Mouse (Mus musculus) neural tube, embryonic 15.5 days (tissue): ENCODE results near the gene Mydgf. TPM values are rescaled to one million over a fixed set of nuclear protein-coding genes. Genes with fewer than 3 reads are reported as not detected.

ENCODE experiments used
- ATAC-seq: fragments of 200-750 bp; cut with Nextera tagmentation; 2 replicates; pipeline ENCODE4 v1.8.0; 2017; ENCODE audit warnings: mild to moderate bottlenecking, moderate TSS enrichment, moderate library complexity; ENCODE audit not compliant: low FRiP score
- H3K27ac ChIP-seq: fragments of 300-500 bp; sonication (generic); replicated peaks from 2 replicates; pipeline ENCODE4 v1.5.1; 2015; ENCODE audit warnings: mild to moderate bottlenecking, inconsistent platforms
- H3K27me3 ChIP-seq: fragments of 300-500 bp; sonication (generic); replicated peaks from 2 replicates; pipeline ENCODE4 v1.6.1; 2015; ENCODE audit warnings: inconsistent platforms
- H3K36me3 ChIP-seq: fragments of 300-500 bp; sonication (generic); 2 replicates; pipeline ENCODE4 v1.6.1; 2015; ENCODE audit warnings: inconsistent platforms
- H3K4me1 ChIP-seq: fragments of 300-500 bp; sonication (generic); 2 replicates; pipeline ENCODE4 v1.6.1; 2015; ENCODE audit warnings: inconsistent platforms
- H3K4me2 ChIP-seq: fragments of 300-500 bp; sonication (generic); 2 replicates; pipeline ENCODE4 v1.6.1; 2015; ENCODE audit warnings: inconsistent platforms, mild to moderate bottlenecking, moderate library complexity
- H3K4me3 ChIP-seq: fragments of 300-500 bp; sonication (generic); replicated peaks from 2 replicates; pipeline ENCODE4 v1.5.1; 2015; ENCODE audit warnings: mild to moderate bottlenecking, inconsistent platforms
- H3K9ac ChIP-seq: fragments of 300-500 bp; sonication (generic); replicated peaks from 2 replicates; pipeline ENCODE4 v1.6.1; 2015; ENCODE audit warnings: mild to moderate bottlenecking, inconsistent platforms
- H3K9me3 ChIP-seq: fragments of 300-500 bp; sonication (generic); replicated peaks from 2 replicates; pipeline ENCODE4 v1.6.1; 2016; ENCODE audit warnings: inconsistent platforms
- WGBS: fragments of 180-500 bp; shearing (Covaris S2); methylation state at CpG from one replicate; pipeline ENCODE4 v1.1.7; 2015; ENCODE audit warnings: mixed read lengths; 5-methylcytosine and 5-hydroxymethylcytosine counted together
- polyA plus RNA-seq: library from polyadenylated mRNA; unstranded; fragments of >200 nt; fragmentation: Nextera tagmentation; extraction: Ambion mirVana; gene quantifications from 2 replicates; pipeline ENCODE4 v1.2.1, GENCODE M21; 2015

The Mydgf gene
- polyA plus RNA-seq, 1 experiment from 2014 or later, result 80.3 TPM

DNA sequence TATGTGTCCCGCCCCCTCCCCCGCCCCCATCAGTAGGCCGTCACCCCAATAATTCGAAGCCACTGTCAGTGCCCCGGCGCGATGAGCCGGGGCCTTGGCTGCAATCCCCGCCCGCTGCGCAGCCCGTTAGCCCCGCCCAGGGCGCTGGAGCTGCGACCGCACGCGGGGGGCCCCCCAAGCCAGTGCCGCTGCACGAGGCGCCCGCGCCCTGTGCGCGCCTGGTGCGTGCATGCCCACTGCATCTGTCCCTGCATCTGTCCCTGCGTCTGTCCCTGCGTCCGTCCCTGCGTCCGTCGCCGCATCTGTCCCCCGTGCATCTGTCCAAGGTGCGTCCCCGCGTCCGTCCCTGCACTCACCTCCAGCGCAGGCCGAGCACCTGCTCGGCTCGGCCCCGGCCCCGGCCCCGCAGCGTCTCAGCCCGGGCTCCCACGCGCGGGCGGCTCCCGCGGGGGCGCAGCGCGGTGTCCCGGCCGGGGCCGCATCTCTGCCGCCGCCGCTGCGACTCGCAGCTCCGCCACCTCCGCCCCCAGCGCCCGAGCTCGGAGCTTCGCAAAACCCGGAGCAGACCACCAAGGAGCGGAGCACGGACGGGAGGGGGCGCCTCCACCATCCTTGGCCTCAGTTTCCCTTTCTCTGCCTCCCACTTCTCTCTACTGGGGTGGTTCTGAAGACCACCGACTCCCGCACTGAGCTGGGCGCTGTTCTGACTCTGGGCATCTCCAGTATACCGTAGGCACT is 43.7 kb downstream of the Mydgf start, which contains the start of gene Sema6b:
Gene Sema6b, minus strand, starts transcription at position 486 of the 738 bp plus-strand sequence.
- Histone ChIP-seq H3K4me3 (peak within 1 kb of the TSS; percentile 90), H3K27me3 (peaks cover 8% of the 10 kb centered on the region), H3K9me3 (no peaks in the 10 kb centered on the region), H3K9ac (peak within 1 kb of the TSS; percentile 91), H3K4me1 (peaks cover 55% of the 10 kb centered on the region), H3K27ac (peak within 1 kb of the TSS; percentile 84), H3K4me2 (peak within 1 kb of the TSS; percentile 76), H3K36me3 (no peaks in the 10 kb centered on the region)
- WGBS, result 1% methylated on average over 79 of the region's 79 CpGs
- peak; percentile 55 for ATAC-seq

DNA sequence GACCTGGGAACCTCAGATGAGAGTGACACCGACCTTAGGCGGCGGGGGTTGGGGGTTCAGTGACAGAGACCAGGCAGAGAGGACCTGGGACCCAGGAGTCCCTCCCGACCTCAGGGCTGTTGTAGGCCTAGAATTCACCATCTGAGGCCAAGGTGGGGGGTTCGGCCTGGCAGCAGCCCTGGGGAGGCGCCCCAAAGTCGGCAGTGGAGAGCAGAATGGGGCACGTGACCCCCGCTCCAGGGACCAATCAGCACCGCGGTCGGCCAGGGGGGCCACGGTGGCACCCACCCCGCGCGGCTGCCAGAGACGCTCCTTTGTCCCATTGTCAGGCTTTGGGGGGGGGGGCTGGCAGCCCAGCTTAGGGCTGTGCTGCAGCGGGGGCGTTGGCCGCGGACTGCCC is 44.4 kb downstream of the Mydgf start:
- WGBS, result 5% methylated on average over 21 of the region's 21 CpGs
- peaks cover 62% of the 10 kb centered on the region for H3K4me1 ChIP-seq
- peak overlapping the region; percentile 91 for H3K9ac ChIP-seq
- H3K4me3 ChIP-seq, result peak overlapping the region; percentile 90
- ATAC-seq, result peak; percentile 43
- H3K9me3 ChIP-seq, result no peaks in the 10 kb centered on the region
- H3K27ac ChIP-seq, result peak overlapping the region; percentile 84
- peaks cover 8% of the 10 kb centered on the region for H3K27me3 ChIP-seq
- peak overlapping the region; percentile 76 for H3K4me2 ChIP-seq
- no peaks in the 10 kb centered on the region for H3K36me3 ChIP-seq

DNA sequence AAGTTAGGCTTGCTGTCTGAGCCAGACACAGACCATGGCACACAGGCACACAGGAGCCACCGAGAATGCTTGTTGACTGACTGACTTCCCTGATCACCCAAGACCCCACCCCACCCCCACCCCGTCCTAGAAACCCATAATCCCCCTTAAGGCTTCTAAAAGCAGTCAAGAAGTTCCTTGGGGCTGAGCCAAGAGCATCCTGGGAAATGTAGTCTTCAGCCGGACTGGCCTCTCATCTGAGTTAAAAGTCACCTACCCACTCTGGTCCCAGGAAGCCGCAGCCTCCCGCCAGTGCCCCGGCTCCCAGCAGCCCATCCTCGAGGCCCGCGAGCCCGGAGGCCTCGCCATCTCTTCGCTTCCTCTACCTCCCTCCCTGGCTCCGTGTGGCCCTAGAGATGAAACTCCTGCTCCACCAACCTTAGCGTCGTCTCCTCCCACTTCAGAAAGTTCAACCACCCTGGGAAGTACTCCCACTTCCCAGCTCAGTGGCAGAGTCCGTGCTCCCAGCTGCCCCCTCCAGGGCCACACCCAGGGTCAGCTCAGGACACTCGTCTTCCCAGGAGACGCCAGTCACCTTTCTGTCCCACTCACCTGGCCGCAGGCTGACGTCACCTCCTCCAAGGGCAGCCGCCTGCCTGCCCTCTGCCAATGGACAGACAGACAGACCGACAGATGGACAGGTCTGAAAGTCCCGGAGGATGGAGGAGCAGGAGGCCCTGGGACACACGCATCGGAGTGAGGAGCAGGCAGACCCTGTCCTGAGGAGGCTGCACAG is 45.7 kb downstream of the Mydgf start:
- Histone ChIP-seq H3K4me2 (peak overlapping the region; percentile 76), H3K36me3 (no peaks in the 10 kb centered on the region), H3K27ac (no peak overlapping the region), H3K4me3 (peak overlapping the region; percentile 90), H3K4me1 (peaks cover 75% of the 10 kb centered on the region), H3K27me3 (peaks cover 8% of the 10 kb centered on the region), H3K9me3 (no peaks in the 10 kb centered on the region), H3K9ac (peak overlapping the region; percentile 23; the same call in 1 of the 2 replicates)
- WGBS, result 20% methylated on average over 25 of the region's 25 CpGs
- ATAC-seq, result no peak

DNA sequence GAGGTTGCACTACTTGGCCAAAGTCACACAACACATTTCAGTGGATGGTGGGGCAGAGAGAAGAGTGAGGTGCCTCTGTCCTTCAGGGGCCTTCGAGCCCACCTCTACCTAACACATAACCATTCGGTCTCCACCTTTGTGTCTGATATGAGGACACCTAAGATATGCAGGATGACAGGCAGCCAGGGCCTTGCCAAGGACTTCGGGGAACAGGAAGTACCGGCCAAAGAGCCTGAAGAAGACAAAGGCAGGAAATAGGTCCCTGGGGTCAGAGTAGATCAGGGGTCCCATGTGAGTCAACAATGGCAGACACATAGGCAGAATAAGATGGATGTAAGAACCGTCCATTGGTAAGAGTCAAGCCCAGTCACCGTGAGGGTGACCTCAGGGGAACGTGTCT is 47.2 kb downstream of the Mydgf start:
- 0 out of 2 replicates have a peak, but pooled peaks cover 3% of the 10 kb centered on the region for H3K36me3 ChIP-seq
- H3K4me2 ChIP-seq, result no peak overlapping the region
- H3K9me3 ChIP-seq, result no peaks in the 10 kb centered on the region
- WGBS, result 93% methylated on average over 7 of the region's 7 CpGs
- H3K4me3 ChIP-seq, result no peak overlapping the region
- ATAC-seq, result no peak
- H3K9ac ChIP-seq, result no peak overlapping the region
- peaks cover 69% of the 10 kb centered on the region for H3K4me1 ChIP-seq
- no peak overlapping the region for H3K27ac ChIP-seq
- H3K27me3 ChIP-seq, result peaks cover 7% of the 10 kb centered on the region

DNA sequence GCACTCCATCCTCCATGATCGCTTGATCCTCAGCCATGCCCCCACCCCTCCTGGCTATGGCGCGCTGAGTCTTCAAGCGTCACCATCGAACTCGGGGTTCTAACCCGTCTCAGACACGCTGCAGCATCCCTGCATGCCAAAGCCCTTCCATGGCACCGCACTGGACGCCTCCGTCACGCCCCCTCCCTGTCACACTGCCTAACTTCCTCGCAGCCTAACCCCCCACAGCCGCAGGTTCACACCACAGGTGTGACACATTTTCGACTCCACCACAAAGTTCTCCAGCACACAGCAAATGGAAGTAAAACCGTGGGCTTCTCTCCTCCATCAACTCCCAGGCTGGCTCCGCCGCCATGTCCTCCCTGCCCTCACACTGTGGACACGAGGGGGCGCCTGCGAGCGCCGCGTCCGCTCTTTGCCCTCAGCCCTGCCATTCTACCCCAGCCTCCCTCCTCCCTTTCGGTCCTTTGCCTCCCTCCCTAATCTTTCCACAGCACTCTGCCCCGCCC is 49.2 kb downstream of the Mydgf start:
- H3K4me1 ChIP-seq, result peaks cover 61% of the 10 kb centered on the region

DNA sequence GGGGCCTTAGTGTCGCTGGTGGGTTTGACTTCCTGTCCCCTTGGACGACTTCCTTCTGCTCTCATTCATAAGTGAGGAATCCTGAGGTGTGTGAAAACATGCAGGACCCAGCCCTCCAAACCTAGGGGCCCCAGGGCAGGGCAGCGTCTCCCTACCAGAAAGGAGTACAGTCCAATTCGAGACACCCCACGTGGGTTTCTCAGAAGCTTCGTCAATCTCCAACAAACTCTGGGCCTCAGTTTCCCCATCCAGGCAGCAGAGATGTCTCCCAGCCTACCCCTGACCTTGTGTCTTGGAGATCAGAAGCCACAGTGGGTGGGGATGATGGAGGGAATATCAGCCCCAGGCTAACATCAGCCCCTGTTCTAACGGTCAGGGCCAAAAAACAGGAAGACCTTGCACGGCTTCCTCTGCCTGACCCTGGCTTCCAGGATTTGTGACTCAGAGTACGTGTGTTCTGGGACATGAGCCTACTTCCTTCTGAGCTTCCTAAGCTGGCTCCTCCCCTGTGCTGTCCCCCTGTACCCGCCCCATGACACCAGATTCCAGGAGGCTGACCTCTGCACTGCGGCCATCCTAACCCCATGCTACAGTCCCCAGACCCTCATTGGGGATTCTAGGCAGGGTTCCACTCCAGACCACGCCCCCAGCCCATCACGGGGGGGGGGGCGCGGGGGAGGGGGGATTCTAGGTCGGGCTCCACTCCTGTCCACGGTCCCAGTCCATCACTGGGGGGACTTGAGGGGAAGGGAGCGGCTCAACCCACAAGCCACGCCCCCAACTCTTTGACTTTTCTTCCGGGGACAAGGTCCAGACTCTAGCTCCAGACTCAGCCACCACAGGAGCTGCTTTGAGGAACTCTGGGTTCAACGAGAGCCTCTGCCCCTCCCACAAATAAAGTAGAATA is 50.0 kb downstream of the Mydgf start:
- Histone ChIP-seq H3K27ac (peak overlapping the region; percentile 24), H3K4me2 (peak overlapping the region; percentile 53), H3K9me3 (no peaks in the 10 kb centered on the region), H3K4me1 (peaks cover 53% of the 10 kb centered on the region), H3K4me3 (peak overlapping the region; percentile 20), H3K27me3 (no peaks in the 10 kb centered on the region), H3K36me3 (peaks cover 30% of the 10 kb centered on the region), H3K9ac (no peak overlapping the region; the same call in 1 of the 2 replicates)
- 0 out of 2 replicates have a peak, but pooled peaks have one; percentile 29 for ATAC-seq
- 25% methylated on average over 19 of the region's 21 CpGs for WGBS

More for the DNA sequence above, 49.2 kb downstream of the Mydgf start:
- Histone ChIP-seq H3K36me3 (peaks cover 23% of the 10 kb centered on the region), H3K4me3 (peak overlapping the region; percentile 20), H3K27ac (0 out of 2 replicates have a peak overlapping the region, but pooled peaks have one; percentile 18), H3K27me3 (no peaks in the 10 kb centered on the region), H3K4me2 (peak overlapping the region; percentile 53), H3K9ac (no peak overlapping the region; the same call in 1 of the 2 replicates), H3K9me3 (no peaks in the 10 kb centered on the region)
- 2% methylated on average over 27 of the region's 27 CpGs for WGBS
- no peak for ATAC-seq

DNA sequence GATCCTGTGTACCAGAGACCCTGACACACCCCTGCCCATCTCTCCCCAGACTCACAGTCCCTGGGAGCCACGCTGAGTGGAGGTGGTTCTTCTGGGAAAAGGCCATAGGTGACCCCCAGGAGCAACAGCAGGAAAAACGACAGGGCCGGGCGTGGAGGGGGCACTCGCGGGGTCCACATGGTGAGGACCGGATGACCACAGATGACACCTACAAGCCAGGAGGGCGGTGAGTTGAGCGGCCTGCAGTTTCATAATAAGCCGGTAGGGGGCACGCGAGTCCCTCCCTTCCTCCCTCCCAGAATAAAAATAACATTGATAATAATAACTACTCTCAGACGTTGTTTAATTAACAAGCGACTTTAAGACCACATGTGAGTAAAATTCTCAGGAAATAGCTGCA is 51.1 kb downstream of the Mydgf start:
- no peak for ATAC-seq
- no peaks in the 10 kb centered on the region for H3K27me3 ChIP-seq
- H3K27ac ChIP-seq, result no peak overlapping the region
- no peak overlapping the region for H3K4me3 ChIP-seq
- H3K36me3 ChIP-seq, result peaks cover 40% of the 10 kb centered on the region
- WGBS, result 5% methylated on average over 14 of the region's 14 CpGs
- H3K9me3 ChIP-seq, result no peaks in the 10 kb centered on the region
- H3K9ac ChIP-seq, result no peak overlapping the region
- H3K4me2 ChIP-seq, result no peak overlapping the region
- H3K4me1 ChIP-seq, result peaks cover 42% of the 10 kb centered on the region

DNA sequence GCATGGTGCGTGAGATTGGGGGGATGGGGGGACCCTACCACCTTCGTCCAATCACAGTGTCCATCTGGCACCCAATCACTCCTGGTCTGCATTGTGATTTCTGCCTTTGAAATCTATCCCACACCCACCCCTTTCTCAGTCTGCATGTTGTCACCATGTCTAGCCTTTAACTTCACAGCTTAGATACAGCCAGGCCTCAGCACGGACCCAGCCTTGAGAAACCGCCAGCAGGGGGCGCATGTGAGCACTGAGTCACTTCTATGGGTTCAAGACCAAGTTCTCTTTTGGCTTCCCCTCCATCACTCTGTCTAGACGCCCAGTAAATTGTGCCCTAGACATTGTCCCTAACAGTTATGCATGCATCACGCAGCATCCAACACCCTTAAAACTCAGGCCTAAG is 51.9 kb downstream of the Mydgf start:
- H3K9ac ChIP-seq, result no peak overlapping the region
- 39% methylated on average over 7 of the region's 7 CpGs for WGBS
- no peak for ATAC-seq
- peaks cover 49% of the 10 kb centered on the region for H3K36me3 ChIP-seq
- no peak overlapping the region for H3K27ac ChIP-seq
- H3K27me3 ChIP-seq, result 0 out of 2 replicates have a peak, but pooled peaks cover 2% of the 10 kb centered on the region
- no peaks in the 10 kb centered on the region for H3K9me3 ChIP-seq
- H3K4me2 ChIP-seq, result no peak overlapping the region
- no peak overlapping the region for H3K4me3 ChIP-seq
- H3K4me1 ChIP-seq, result peaks cover 34% of the 10 kb centered on the region

DNA sequence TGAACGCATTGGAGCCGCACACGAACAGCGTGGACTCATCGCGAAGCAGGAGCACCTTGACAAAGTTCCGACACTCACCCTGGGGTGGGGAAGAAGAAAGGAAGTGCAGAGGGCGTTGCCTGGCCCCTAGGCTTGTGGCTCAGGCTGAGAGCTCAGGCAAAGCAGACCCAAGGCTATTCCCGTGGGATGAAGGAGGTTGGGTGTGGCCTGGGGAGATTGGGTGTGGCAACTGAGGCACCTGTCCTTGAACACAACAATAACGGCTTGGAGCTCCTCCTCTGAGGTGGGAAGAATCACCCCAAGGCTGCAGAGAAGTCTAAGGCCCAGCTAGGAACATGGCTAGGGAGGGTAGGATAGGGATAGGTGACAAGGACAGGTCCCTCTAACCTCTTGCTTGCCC is 52.6 kb downstream of the Mydgf start:
- H3K27ac ChIP-seq, result no peak overlapping the region
- no peak overlapping the region for H3K9ac ChIP-seq
- H3K4me1 ChIP-seq, result peaks cover 29% of the 10 kb centered on the region
- ATAC-seq, result no peak
- 90% methylated on average over 10 of the region's 10 CpGs for WGBS
- H3K9me3 ChIP-seq, result no peaks in the 10 kb centered on the region
- H3K27me3 ChIP-seq, result 0 out of 2 replicates have a peak, but pooled peaks cover 6% of the 10 kb centered on the region
- H3K4me3 ChIP-seq, result no peak overlapping the region
- H3K36me3 ChIP-seq, result peaks cover 56% of the 10 kb centered on the region
- H3K4me2 ChIP-seq, result no peak overlapping the region

DNA sequence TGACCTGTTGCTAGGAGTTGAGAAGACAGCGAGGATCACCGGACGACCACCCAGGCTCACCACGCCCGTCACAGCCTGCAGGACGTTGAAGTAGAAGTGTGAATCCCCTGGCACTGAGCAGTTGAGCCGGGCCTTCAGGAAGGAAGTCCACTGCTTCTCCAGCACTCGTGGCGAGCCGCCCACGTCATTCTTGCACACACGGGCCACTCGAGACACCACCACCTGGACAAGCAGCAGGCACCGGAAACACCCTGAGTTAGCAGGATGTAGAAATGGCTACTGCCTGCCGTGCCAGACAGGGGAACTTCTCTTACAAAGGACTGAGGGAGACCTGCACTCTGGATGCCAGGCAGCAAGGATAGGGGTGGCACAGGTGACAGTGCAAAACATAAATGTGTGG is 55.5 kb downstream of the Mydgf start:
- no peak overlapping the region for H3K4me3 ChIP-seq
- no peak overlapping the region for H3K4me2 ChIP-seq
- H3K4me1 ChIP-seq, result peaks cover 11% of the 10 kb centered on the region
- H3K36me3 ChIP-seq, result peaks cover 82% of the 10 kb centered on the region
- H3K9me3 ChIP-seq, result no peaks in the 10 kb centered on the region
- no peak overlapping the region for H3K9ac ChIP-seq
- WGBS, result 80% methylated on average over 15 of the region's 15 CpGs
- H3K27me3 ChIP-seq, result peaks cover 31% of the 10 kb centered on the region
- no peak for ATAC-seq
- no peak overlapping the region for H3K27ac ChIP-seq

DNA sequence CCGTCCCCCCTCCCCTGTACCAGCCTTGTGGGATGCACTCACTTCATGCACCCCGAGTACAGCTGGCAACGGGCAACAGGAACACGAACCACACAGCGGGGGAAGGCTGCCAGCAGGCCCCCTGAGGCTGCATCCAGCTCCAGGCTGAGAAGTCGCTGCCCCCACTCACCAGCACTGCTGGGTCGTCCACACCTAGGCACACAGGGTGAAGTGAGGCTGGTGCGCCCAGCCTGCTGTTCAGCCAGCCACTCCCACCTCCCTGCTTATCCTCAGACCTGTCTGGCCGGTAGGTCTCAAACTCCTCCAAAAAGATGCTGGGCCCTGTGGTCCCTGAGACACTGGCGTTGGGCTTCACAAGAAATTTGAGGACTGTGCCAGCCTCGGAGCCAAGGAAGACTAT is 57.5 kb downstream of the Mydgf start:
- 75% methylated on average over 11 of the region's 11 CpGs for WGBS
- Histone ChIP-seq H3K9me3 (peaks cover 10% of the 10 kb centered on the region), H3K9ac (no peak overlapping the region), H3K27ac (no peak overlapping the region), H3K4me2 (no peak overlapping the region), H3K27me3 (peaks cover 52% of the 10 kb centered on the region), H3K4me1 (0 out of 2 replicates have a peak, but pooled peaks cover 3% of the 10 kb centered on the region), H3K4me3 (no peak overlapping the region), H3K36me3 (peaks cover 84% of the 10 kb centered on the region)
- ATAC-seq, result no peak
